Mouse (Mus musculus): ENCODE measurements around the gene Defa37. TPM values are rescaled to one million over a fixed set of nuclear protein-coding genes. Genes with fewer than 3 reads are reported as not detected.
"Not testable (repeated sequence)": the region's sequence is repeated elsewhere in the genome, so short reads cannot be mapped to it uniquely, and the experiment has no call there.

Gene Defa37
- not detected in 2 replicates for polyA plus RNA-seq (2014; fragmentation: Nextera tagmentation; extraction: Ambion mirVana)

GRCm38 (mm10) chr8:21565086-21565485 is at the start of gene Defa37:
Gene Defa37 (plus strand): TSS chr8:21565386.
- H3K4me1 ChIP-seq (replicated peaks; ENCODE audit: control insufficient read depth, insufficient read depth, low read length); H3K4me2 ChIP-seq (replicated peaks; ENCODE audit: low read depth, low read length); H3K27me3 ChIP-seq (ENCODE audit: control insufficient read depth, insufficient read depth, low read length); H3K4me3 ChIP-seq (ENCODE audit: low read depth, low read length); H3K36me3 ChIP-seq (ENCODE audit: control insufficient read depth, insufficient read depth, low read length); H3K9me3 ChIP-seq (ENCODE audit: control insufficient read depth, low read length); ATAC-seq (ENCODE audit: low FRiP score); H3K9ac ChIP-seq (ENCODE audit: low read depth, low read length); H3K27ac ChIP-seq (ENCODE audit: low read depth, low read length); DNase-seq (ENCODE audit: low spot score): not testable (repeated sequence)
- no CpG with 5 or more reads among the region's 1 CpGs for WGBS

- H3K9ac ChIP-seq (ENCODE audit: low read depth, low read length); H3K4me3 ChIP-seq (ENCODE audit: low read depth, low read length); H3K4me2 ChIP-seq (replicated peaks; ENCODE audit: low read depth, low read length); H3K36me3 ChIP-seq (ENCODE audit: control insufficient read depth, insufficient read depth, low read length); ATAC-seq (ENCODE audit: low FRiP score); DNase-seq (ENCODE audit: low spot score); H3K27ac ChIP-seq (ENCODE audit: low read depth, low read length); H3K9me3 ChIP-seq (ENCODE audit: control insufficient read depth, low read length); H3K4me1 ChIP-seq (replicated peaks; ENCODE audit: control insufficient read depth, insufficient read depth, low read length); H3K27me3 ChIP-seq (ENCODE audit: control insufficient read depth, insufficient read depth, low read length): not testable (repeated sequence)
- WGBS = no CpG with 5 or more reads among the region's 2 CpGs
Measured at GRCm38 (mm10) chr8:21528732-21529131, 36.5 kb upstream of the Defa37 start, which contains the start of gene Defa32. Gene Defa32 (plus strand): TSS chr8:21529032.

- not testable (repeated sequence) for H3K4me1 ChIP-seq (replicated peaks; ENCODE audit: control insufficient read depth, insufficient read depth, low read length); H3K27ac ChIP-seq (ENCODE audit: low read depth, low read length); H3K4me3 ChIP-seq (ENCODE audit: low read depth, low read length); ATAC-seq (ENCODE audit: low FRiP score); H3K4me2 ChIP-seq (replicated peaks; ENCODE audit: low read depth, low read length); H3K27me3 ChIP-seq (ENCODE audit: control insufficient read depth, insufficient read depth, low read length); H3K9me3 ChIP-seq (ENCODE audit: control insufficient read depth, low read length); DNase-seq (ENCODE audit: low spot score); H3K36me3 ChIP-seq (ENCODE audit: control insufficient read depth, insufficient read depth, low read length); H3K9ac ChIP-seq (ENCODE audit: low read depth, low read length)
- WGBS = no CpG with 5 or more reads among the region's 1 CpGs
Measured at GRCm38 (mm10) chr8:21582706-21583105, 17.5 kb downstream of the Defa37 start, which contains the start of gene Defa28. Gene Defa28 (plus strand): TSS chr8:21583006.

- not testable (repeated sequence) for H3K27me3 ChIP-seq (ENCODE audit: control insufficient read depth, insufficient read depth, low read length); H3K4me1 ChIP-seq (replicated peaks; ENCODE audit: control insufficient read depth, insufficient read depth, low read length); DNase-seq (ENCODE audit: low spot score); H3K9me3 ChIP-seq (ENCODE audit: control insufficient read depth, low read length); H3K4me3 ChIP-seq (ENCODE audit: low read depth, low read length); ATAC-seq (ENCODE audit: low FRiP score); H3K27ac ChIP-seq (ENCODE audit: low read depth, low read length); H3K4me2 ChIP-seq (replicated peaks; ENCODE audit: low read depth, low read length); H3K9ac ChIP-seq (ENCODE audit: low read depth, low read length); H3K36me3 ChIP-seq (ENCODE audit: control insufficient read depth, insufficient read depth, low read length)
- WGBS = no CpG with 5 or more reads among the region's 1 CpGs
Measured at GRCm38 (mm10) chr8:21594408-21594807, 29.2 kb downstream of the Defa37 start, which contains the start of gene Gm7861. Gene Gm7861 (minus strand): TSS chr8:21594508.

Other genes starting within 250 kb of the Defa37 start
- not detected in 2 replicates for gene Defa27, start 249.8 kb upstream of the Defa37 start, polyA plus RNA-seq (2014; fragmentation: Nextera tagmentation; extraction: Ambion mirVana)
- gene Defa29, start 238.4 kb upstream of the Defa37 start, polyA plus RNA-seq (2014; fragmentation: Nextera tagmentation; extraction: Ambion mirVana) = not detected in 2 replicates
- gene Defa2, start 186.9 kb upstream of the Defa37 start, polyA plus RNA-seq (2014; fragmentation: Nextera tagmentation; extraction: Ambion mirVana) = not detected in 2 replicates
- gene Defa33, start 173.6 kb upstream of the Defa37 start, polyA plus RNA-seq (2014; fragmentation: Nextera tagmentation; extraction: Ambion mirVana) = not detected in 2 replicates
- gene Defa36, start 138.0 kb upstream of the Defa37 start, polyA plus RNA-seq (2014; fragmentation: Nextera tagmentation; extraction: Ambion mirVana) = not detected in 2 replicates
- gene Gm7849, start 108.8 kb upstream of the Defa37 start, polyA plus RNA-seq (2014; fragmentation: Nextera tagmentation; extraction: Ambion mirVana) = not detected in 2 replicates
- gene Defa20, start 56.1 kb upstream of the Defa37 start, polyA plus RNA-seq (2014; fragmentation: Nextera tagmentation; extraction: Ambion mirVana) = not detected in 2 replicates
- gene Defa32, start 36.4 kb upstream of the Defa37 start, polyA plus RNA-seq (2014; fragmentation: Nextera tagmentation; extraction: Ambion mirVana) = not detected in 2 replicates
- not detected in 2 replicates for gene Defa28, start 17.6 kb downstream of the Defa37 start, polyA plus RNA-seq (2014; fragmentation: Nextera tagmentation; extraction: Ambion mirVana)
- gene Gm7861, start 29.1 kb downstream of the Defa37 start, polyA plus RNA-seq (2014; fragmentation: Nextera tagmentation; extraction: Ambion mirVana) = not detected in 2 replicates
- not detected in 2 replicates for gene Defa26, start 52.8 kb downstream of the Defa37 start, polyA plus RNA-seq (2014; fragmentation: Nextera tagmentation; extraction: Ambion mirVana)
- gene Defa17, start 90.4 kb downstream of the Defa37 start, polyA plus RNA-seq (2014; fragmentation: Nextera tagmentation; extraction: Ambion mirVana) = not detected in 2 replicates
- not detected in 2 replicates for gene Defa34, start 100.4 kb downstream of the Defa37 start, polyA plus RNA-seq (2014; fragmentation: Nextera tagmentation; extraction: Ambion mirVana)
- not detected in 2 replicates for gene AY761184, start 138.3 kb downstream of the Defa37 start, polyA plus RNA-seq (2014; fragmentation: Nextera tagmentation; extraction: Ambion mirVana)
- gene Defa24, start 169.1 kb downstream of the Defa37 start, polyA plus RNA-seq (2014; fragmentation: Nextera tagmentation; extraction: Ambion mirVana) = not detected in 2 replicates